Mouse (Mus musculus) liver, embryonic 14.5 days (tissue): ENCODE data around the gene Trpv4.

Experiments used
- CTCF ChIP-seq: IDR thresholded peaks from 2 replicates; pipeline ENCODE4 v1.5.1; 2016; ENCODE audit warnings: antibody characterized with exemption, low read depth, control low read depth
- EP300 ChIP-seq: IDR thresholded peaks from 2 replicates; pipeline ENCODE4 v1.6.1; 2016; ENCODE audit warnings: antibody characterized with exemption, low read depth

GRCm38 (mm10) chr5:114585682-114586081 is 72.5 kb downstream of the Trpv4 start:
- no peak for TF ChIP-seq CTCF
- no peak for TF ChIP-seq EP300
